Mouse (Mus musculus) gastrocnemius, adult 18-20 months (tissue): ENCODE data around the gene Atp6v0a1. TPM values are rescaled to one million over a fixed set of nuclear protein-coding genes. Genes with fewer than 3 reads are reported as not detected.
A peak's percentile ranks its signal among the peaks of the same experiment; 100 is the strongest.

Experiments used
- DNase-seq: peaks from one replicate; pipeline ENCODE4 v3.0.0; 2021; ENCODE audit warnings: low spot score
- microRNA-seq: library from miRNA; unstranded; fragments of <30 nt; microRNA quantifications from one replicate; pipeline ENCODE4 v1.2.0, GENCODE M21; 2021
- total RNA-seq, 2 experiments: library from RNA; stranded (reverse); gene quantifications; 2 replicates each; pipeline ENCODE4 v1.2.3; 2021

Gene Atp6v0a1
- total RNA-seq, 2 experiments from 2014 or later: 57.0 to 74.4 TPM

DNA sequence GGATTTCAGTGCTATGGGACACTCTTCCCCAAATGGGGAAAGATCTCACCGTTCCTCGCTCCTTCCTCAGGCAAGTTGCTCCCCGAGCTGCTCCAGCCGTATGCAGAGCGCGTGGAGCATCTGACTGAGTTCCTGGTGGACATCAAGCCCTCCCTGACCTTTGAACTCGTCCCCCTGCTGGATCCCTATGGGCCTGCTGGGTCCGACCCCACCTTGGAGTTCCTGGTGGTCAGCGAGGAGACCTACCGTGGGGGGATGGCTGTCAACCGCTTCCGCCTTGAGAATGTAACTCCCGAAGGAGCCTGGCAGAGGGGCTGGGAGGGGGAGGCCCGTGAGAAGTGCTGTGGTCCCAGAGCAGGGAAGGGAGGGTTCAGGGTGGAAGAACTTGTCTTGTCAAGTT is 75.0 kb downstream of the Atp6v0a1 start:
- no peak for DNase-seq

DNA sequence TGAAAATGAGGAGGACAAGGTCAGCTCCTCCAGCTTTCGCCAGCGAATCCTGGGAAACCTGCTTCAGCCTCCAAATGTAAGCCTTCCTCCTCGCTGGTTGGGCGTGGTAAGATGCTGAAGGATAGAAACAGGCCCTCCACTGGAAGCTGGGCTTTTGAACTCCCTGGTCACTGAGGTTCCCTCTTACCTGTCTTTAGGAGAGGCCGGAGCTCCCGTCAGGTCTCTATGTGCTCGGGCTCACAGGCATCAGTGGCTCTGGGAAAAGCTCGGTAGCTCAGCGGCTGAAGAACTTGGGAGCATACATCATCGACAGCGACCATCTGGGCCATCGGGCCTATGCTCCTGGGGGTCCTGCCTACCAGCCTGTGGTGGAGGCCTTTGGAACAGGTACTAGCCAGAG is 75.6 kb downstream of the Atp6v0a1 start:
- DNase-seq: no peak

DNA sequence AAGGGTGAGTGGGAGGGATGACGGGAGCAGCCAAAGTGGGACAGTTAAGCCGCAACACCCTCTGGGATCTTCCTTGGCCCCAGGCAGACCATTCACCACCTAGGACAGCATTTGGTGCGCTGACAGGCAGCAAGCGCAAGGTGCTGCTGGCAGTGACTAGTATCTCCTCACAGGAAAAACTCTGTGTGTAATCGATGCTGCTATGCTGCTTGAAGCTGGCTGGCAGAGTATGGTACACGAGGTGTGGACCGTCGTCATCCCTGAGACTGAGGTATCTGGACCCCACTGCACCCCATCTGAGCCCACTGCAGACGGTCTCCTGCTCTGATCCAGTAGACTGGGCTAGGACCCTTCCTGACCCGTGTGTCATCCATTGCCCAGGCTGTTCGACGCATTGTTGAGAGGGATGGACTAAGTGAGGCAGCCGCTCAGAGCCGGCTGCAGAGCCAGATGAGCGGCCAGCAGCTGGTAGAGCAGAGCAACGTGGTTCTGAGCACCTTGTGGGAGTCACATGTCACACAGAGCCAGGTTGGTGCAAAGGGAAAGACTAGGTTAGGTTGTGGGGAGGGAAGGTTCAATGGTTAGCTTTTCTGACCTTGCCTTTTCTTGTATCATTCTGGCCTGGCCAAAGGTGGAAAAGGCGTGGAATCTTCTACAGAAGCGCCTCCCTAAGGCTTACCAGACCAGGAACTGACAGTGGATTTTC is 76.5 kb downstream of the Atp6v0a1 start:
- DNase-seq: no peak

DNA sequence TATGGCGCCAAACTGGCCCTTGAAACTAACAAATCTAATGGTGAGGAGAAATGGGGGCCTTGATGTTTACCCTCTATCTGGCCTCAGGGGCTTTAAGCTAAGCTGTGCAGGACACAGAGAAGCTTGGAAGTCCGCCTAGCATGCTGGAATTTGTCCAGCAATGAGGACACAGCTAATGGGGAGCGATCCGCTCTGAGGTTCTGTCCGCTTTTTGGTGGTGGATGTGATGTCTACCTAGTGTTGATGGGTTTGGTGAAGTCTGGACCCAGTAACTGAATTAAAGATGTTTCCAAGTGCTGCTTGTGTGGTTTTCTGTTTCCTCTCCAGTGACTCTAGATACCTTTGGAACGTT is 77.0 kb downstream of the Atp6v0a1 start:
- DNase-seq: no peak

DNA sequence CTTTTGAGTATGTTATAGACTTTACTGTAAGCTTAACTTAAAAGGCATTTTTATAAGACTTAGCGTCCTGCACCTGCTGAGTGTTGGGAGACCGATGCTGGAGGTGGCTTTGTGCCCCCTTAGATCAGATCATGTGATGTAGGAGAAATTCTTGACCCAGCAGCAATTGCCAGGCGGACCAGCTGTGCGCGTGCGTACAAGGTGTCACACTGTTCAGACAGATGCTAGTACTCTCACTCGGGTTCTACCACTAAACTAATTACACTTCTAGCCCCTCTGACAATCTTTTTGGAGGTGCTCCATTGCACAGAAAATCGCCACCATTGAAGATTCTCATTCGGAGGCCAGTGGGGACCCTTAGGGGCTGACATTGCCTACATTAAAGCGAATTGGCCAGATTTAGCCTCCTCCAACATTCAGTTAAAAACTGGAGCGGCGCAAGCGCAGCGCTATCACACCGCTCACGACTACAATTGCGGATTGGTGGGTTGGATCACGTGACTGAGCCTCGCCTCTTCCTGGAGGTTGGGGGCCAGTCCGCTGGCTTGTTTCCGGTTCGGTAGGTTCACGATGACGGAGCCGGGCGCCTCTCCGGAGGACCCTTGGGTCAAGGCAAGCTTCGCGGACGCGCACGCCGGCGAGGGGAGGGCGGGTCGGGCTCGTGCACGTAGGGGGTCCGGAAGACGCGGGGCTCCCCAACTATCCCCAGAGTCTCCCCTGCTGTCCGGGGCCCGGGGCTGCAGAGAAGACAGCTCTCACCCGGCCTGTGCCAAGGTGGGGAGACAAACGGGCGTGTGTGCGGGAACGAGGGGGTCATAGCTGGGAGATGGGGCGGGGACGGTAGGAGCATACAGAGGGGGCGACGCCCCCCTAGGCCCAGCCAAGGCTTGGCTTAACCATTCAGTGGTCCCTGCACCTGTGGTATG is 77.8 kb downstream of the Atp6v0a1 start, which contains the start of gene Mlx:
Gene Mlx (plus strand): TSS at position 522 of the 926 bp plus-strand sequence.
- DNase-seq: peak; percentile 90

DNA sequence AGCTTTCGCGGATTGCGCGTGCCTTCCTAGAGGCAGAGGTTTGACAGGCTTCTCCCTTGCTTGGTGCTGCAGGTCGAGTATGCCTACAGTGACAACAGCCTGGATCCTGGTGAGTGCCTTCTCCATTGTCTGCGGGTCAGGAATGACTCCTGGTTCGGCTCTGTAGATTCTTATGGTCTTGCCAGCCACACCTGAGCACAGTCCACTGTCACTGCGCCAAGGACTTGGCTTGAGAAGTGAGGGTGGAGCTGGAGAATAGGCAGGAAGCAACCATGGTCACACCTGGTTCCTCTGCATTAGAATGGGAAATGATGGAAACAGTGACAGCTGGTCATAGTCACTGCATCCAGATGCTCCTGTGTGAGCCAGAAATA is 78.4 kb downstream of the Atp6v0a1 start:
- no peak for DNase-seq

DNA sequence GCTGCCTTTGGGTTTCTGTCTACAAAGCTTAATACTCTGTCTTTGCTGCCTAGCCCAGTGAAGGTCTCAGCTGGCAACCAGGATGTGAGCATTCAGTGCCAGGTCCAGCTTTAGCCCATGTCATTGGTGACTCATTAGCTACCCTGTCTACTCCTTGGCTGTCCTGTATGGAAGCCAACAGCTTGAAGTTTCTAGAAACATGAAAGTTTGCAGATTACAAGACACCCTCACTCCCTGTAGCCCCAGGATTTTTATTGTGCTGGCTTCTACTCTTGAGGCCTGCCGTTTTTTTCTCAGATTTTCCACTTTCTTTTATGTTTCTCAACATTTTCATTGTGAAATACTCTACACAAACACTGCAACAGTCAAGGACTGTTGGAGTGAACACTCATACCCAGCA is 80.7 kb downstream of the Atp6v0a1 start:
- no peak for DNase-seq

DNA sequence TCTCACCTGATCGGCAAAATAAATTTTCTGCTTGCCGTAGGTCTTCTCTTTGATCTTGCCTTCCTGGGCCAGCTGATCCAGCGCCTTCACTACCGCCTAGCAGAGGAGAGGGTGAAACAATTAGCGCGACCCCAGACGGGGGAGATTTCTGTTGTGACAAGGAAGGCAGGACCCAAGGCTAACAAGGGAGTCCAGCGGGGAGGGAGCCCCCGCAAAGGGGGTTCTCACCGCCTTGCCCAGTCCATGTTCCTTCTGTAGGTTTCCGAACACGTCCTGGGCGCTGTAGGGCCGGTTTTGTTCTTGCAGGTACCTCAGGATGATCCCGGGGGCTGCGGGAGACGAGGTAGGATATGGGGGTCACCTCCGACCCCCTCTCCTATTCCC is 85.7 kb downstream of the Atp6v0a1 start:
- DNase-seq: no peak

DNA sequence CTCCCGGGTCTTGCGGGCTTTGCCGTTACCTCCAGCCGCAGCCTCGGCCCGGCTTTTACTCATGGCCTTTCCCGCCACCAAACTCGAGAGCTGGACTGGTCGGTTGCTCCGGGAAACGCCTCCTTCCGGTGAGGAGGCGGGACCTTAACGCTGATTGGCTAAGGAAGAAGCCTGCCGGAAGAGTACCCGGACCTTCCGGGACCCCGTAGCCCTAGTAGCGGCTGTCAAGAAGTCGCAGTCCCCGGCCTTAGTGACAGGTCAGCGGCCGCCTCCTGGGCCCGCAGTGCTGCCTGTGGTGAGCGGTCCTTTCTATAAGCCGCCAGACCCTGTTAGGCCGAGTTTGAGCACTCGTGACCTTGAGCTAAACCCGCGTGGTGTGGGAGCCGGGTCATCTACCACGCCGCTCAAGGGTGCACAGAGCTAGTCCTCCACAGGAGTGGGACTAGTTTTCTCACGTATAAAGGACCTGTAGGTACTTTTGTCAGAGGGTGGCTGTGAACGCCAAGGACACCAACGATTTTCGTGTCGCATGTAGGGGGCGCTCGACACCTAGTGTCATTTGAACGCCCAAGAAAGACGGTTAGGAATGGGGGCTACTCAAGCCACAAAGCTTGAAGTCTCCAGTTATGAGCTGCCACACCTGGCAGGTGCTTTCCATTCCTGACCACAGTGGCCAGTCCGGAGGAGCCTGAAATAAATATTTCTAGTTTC is 86.2 kb downstream of the Atp6v0a1 start, which contains the start of gene Psmc3ip:
Gene Psmc3ip (minus strand): TSS at position 123 of the 711 bp plus-strand sequence.
- peak; percentile 97 for DNase-seq

DNA sequence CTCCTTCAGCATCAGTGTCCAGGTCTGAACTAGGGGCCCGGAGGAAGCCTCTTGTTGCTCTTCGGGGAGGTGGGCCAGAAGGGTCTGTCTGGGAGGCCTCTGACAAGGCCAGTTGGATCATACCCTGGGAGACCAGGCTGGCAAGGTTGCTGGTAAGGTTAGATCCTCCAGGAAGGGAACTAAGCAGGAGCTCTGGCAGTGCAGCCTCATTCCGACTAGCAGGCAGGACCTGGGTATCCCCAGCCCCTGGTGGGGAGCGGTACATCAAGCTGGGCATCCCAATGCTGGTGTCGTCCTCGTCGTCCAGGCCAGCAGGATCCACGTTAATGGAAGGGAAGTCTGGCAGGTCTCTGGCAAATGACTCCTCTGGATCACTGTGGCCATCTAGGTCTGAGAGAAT is 89.0 kb downstream of the Atp6v0a1 start:
- DNase-seq: no peak

DNA sequence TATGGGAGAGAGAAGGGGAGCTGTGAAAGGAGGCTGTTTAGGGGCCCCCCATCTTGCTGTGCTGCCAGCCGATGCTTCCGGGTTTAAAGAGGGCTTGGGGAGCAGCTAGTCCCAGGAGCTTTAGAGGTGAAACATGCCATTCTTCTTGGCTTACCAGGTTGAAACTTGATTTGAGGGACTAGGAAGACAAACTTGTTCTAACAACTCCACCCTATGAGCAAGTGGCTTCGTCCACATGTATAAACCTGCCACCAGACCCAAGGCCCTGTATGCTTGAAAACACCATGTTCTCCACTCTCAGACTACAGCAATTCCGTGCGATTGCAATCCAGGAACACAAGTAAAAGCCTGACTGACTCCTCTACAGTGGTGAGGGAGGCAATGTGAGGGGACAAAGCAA is 93.8 kb downstream of the Atp6v0a1 start:
- DNase-seq: no peak

DNA sequence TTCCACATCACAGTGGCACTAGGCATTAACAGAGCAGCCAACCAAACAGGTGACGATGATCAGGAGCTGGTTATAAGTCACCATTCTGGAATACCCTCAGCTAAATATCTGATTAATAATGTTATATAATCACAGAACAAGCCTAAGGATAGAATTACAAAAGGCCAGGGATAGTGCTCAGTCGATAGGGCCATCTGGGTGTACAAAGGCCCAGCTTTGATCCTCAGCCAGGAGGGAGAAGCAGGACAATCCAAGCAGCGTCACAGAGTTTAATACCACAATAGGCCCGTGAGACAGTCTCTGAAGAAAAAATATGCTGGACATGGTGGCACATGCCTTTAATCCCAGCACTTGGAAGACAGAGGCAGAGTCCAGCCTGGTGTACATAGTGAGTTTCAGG is 100.1 kb downstream of the Atp6v0a1 start:
- DNase-seq: no peak

DNA sequence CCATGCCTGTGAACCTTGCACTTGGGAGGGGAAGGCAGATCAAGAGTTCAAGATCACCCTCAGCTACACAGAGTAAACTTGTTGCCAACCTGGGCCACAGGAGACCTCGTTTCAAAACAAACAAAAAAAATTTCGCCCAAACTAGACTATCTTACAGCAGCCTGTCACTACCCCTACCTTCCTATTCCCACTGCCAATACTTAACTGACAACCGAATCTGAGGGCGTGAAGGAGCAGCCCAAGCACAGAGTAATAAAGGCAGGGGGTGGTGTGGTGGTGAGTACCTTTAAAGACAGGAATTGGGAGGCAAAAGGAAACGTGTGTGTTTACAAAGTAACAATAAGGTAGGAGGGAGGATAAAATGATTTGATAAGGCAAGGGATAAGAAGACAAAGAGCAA is 101.5 kb downstream of the Atp6v0a1 start:
- no peak for DNase-seq

DNA sequence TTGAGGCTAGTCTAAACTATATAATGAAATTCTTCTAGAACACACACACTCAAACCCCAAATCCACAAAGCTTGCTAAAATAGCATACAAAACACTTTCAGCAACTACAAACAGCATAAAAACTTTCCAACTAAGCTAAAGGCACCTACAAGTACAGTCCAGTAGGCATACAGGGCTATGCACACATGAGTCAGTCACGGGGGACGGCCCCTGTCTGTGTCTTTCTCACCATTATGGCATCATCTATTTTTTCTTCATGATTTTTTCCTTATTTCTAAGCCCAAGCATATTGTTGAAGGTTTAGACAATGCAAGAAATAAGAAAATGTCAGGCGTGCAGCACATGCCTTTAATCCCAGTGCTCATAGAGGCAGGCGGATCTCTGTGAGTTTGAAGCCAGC is 101.9 kb downstream of the Atp6v0a1 start:
- no peak for DNase-seq

DNA sequence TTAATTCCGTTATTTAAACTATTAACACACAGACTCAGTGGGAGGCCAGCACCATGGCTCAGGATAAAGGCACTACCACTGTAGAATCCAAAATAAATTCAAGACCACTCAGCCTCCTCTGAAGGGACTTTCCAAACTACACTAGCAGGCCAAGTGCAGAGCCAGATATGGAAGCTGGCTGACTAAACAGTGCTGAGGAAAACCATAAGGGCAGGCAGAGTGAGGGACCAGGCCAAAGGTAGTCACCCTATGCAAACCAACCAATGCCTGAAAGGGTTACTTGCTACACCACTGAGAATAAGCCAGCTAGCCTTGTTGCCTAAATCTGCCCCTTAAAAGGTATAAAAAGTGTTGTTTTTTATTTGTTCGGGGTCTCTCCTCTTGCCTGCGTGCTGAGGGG is 102.9 kb downstream of the Atp6v0a1 start:
- DNase-seq: no peak

Small RNAs within 50 kb of the gene (microRNA-seq; reads per million reads assigned to microRNA genes)
- not detected for gene Mir6928

Other genes starting within 250 kb of the Atp6v0a1 start
- gene Kcnh4, start 249.5 kb upstream of the Atp6v0a1 start, total RNA-seq: not detected
- gene Hcrt, start 246.5 kb upstream of the Atp6v0a1 start, total RNA-seq: not detected
- gene Ghdc, start 238.5 kb upstream of the Atp6v0a1 start, total RNA-seq: 1 to 10 TPM; 5.2 to 5.7 TPM
- 100 to 1,000 TPM; 125 to 170 TPM for gene Stat5b, start 158.7 kb upstream of the Atp6v0a1 start, total RNA-seq
- 10 to 100 TPM; 11.3 to 13.3 TPM for gene Stat5a, start 150.1 kb upstream of the Atp6v0a1 start, total RNA-seq
- 10 to 100 TPM; 38.1 to 48.6 TPM for gene Stat3, start 69.9 kb upstream of the Atp6v0a1 start, total RNA-seq
- gene Cavin1, start 38.6 kb upstream of the Atp6v0a1 start, total RNA-seq: 100 to 1,000 TPM; 128 to 153 TPM
- 1 to 10 TPM; 3.9 TPM for gene Naglu, start 60.6 kb downstream of the Atp6v0a1 start, total RNA-seq
- gene Hsd17b1, start 69.0 kb downstream of the Atp6v0a1 start, total RNA-seq: under 1 TPM; 0.16 to 0.33 TPM
- gene Coasy, start 73.1 kb downstream of the Atp6v0a1 start, total RNA-seq: 1 to 10 TPM; 7.3 to 7.7 TPM
- gene Mlx, start 77.8 kb downstream of the Atp6v0a1 start, total RNA-seq: 10 to 100 TPM; 12.3 to 14.4 TPM
- gene Psmc3ip, start 86.0 kb downstream of the Atp6v0a1 start, total RNA-seq: 1 to 10 TPM; 1.7 to 2.0 TPM
- 10 to 100 TPM; 27.1 to 30.4 TPM for gene Retreg3, start 110.4 kb downstream of the Atp6v0a1 start, total RNA-seq
- gene Tubg1, start 110.5 kb downstream of the Atp6v0a1 start, total RNA-seq: 10 to 100 TPM; 24.7 to 26.2 TPM
- 1 to 10 TPM; 2.7 to 3.3 TPM for gene Tubg2, start 146.5 kb downstream of the Atp6v0a1 start, total RNA-seq
- 1 to 10 TPM in 1 of 2 experiments, under 1 TPM in 1; 0.82 to 1.2 TPM for gene Cntnap1, start 161.1 kb downstream of the Atp6v0a1 start, total RNA-seq
- gene Plekhh3, start 161.9 kb downstream of the Atp6v0a1 start, total RNA-seq: 10 to 100 TPM; 19.4 to 24.2 TPM
- not detected for gene Ccr10, start 166.0 kb downstream of the Atp6v0a1 start, total RNA-seq
- gene Ezh1, start 217.0 kb downstream of the Atp6v0a1 start, total RNA-seq: 10 to 100 TPM; 25.3 to 26.3 TPM
- gene Ramp2, start 236.6 kb downstream of the Atp6v0a1 start, total RNA-seq: 10 to 100 TPM; 30.1 to 31.0 TPM
- gene Vps25, start 244.3 kb downstream of the Atp6v0a1 start, total RNA-seq: 10 to 100 TPM; 46.1 to 46.8 TPM